Comparison of ENCODE assay signal across 8 mouse cellular contexts in the genomic region with DNA sequence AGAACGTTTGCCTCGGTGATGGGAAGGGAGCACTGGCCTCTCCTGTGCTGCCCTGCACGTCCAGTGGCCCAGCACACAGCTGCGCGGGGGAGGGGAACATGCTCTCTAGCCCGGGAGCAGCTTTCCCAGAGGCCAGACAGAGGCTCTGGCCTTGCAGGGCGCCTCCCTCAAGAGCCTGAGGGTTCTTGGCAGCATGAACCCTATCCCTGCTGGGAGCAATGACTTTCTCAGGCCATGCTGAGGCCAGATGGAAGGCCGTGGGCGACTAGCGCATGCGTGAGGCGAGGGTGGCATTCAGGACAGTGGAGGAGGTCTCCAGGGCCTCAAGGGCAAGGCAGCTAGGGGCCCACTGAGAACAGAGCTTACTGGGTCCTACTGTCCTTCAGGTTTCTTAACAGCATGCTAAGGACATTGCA.
A peak's percentile ranks its signal among the peaks of the same experiment; 100 is the strongest.
DNase-seq lines count a peak whose midpoint lies in the region; ATAC-seq lines count a peak whose summit lies in the region.

No protein-coding gene starts in this region.

- peak; percentile 44 to 52 for DNase-seq in adrenal gland, adult 18-20 months (ENCODE audit: low spot score in 2 of 2)
- peak; percentile 57 to 60 for DNase-seq in cerebellum, postnatal 14 days
- DNase-seq in gastrocnemius, adult 18-20 months (ENCODE audit: low spot score): peak; percentile 70
- DNase-seq in layer of hippocampus, postnatal 36 days: peak; percentile 18 to 24
- DNase-seq in right cerebral cortex, postnatal 4 days: peak; percentile 32

- 3% methylated on average over 12 of the region's 12 CpGs for WGBS in hindbrain, embryonic 12.5 days

- no peaks in the 10 kb centered on the region for H3K36me3 ChIP-seq in hindbrain, embryonic 12.5 days

- no peak overlapping the region for H3K9ac ChIP-seq in hindbrain, embryonic 12.5 days

- peaks cover 14% of the 10 kb centered on the region for H3K4me1 ChIP-seq in hindbrain, embryonic 12.5 days

- H3K4me3 ChIP-seq in hindbrain, embryonic 12.5 days: no peak overlapping the region

- peak overlapping the region; percentile 41 for H3K4me2 ChIP-seq in hindbrain, embryonic 12.5 days (replicated peaks)

- H3K27me3 ChIP-seq in hindbrain, embryonic 12.5 days: no peaks in the 10 kb centered on the region; the same call in 1 of the 2 replicates

- ATAC-seq in hindbrain, embryonic 12.5 days (ENCODE audit: low FRiP score): peak; percentile 80
- 0 out of 2 replicates have a peak, but pooled peaks have one; percentile 41 for ATAC-seq in megakaryocyte-erythroid progenitor cell, adult 5-6 weeks (replicated peaks; ENCODE audit: low FRiP score, low TSS enrichment, poor library complexity, severe bottlenecking)
- no peak for ATAC-seq in CD4-positive, CD25-positive, alpha-beta regulatory T cell, adult 4 months

- 0 out of 2 replicates have a peak overlapping the region, but pooled peaks have one; percentile 40 for H3K27ac ChIP-seq in hindbrain, embryonic 12.5 days

- H3K9me3 ChIP-seq in hindbrain, embryonic 12.5 days (replicated peaks): no peaks in the 10 kb centered on the region
